In the genomic region with DNA sequence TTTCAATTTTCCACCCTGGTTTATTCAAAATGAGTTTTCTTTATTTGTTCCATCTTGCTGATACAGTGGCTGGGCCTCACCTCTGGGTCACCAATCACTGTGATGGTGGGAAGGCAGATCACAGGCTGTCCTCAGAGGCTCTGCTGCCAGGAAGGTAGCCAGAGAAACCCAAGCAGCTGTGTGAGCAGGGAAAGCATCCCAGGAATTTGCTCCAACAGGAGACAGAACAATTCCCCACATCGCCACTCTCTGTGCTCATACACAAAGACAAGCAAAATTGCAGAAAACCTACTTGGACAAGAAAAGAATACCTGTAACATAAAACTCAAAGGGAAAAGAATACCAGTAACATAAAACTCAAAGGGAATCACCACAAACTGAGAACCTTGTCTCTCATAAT, we compare ENCODE assay signal across 22 mouse cellular contexts.
A peak's percentile ranks its signal among the peaks of the same experiment; 100 is the strongest.
DNase-seq lines count a peak whose midpoint lies in the region; ATAC-seq and TF ChIP-seq lines count a peak whose summit lies in the region.
"Had no signal": no experiment of that assay in that cellular context is flagged by ENCODE, and none has a peak within 500 bp of the region (broad histone marks: within the 10 kb centered on the region; RNA-seq: fewer than 3 reads in every experiment).

No protein-coding gene starts in this region.

- H3K36me3 ChIP-seq in kidney, postnatal 0 days (ENCODE audit: insufficient read depth, low read length), result no peaks in the 10 kb centered on the region
- no peaks in the 10 kb centered on the region for H3K36me3 ChIP-seq in kidney, adult 2 months (ENCODE audit: control insufficient read depth, insufficient read depth, low read length)
- no peaks in the 10 kb centered on the region for H3K36me3 ChIP-seq in embryonic facial prominence, embryonic 14.5 days (ENCODE audit: control insufficient read depth, insufficient read depth, low read length)
- H3K36me3 ChIP-seq: embryonic facial prominence, embryonic 15.5 days; kidney, embryonic 15.5 days; liver, embryonic 15.5 days; lung, embryonic 15.5 days had no signal

- WGBS in kidney, postnatal 0 days, result 34% methylated on average over 1 of the region's 1 CpGs
- 37% methylated on average over 1 of the region's 1 CpGs for WGBS in kidney, adult 2 months
- 25% methylated on average over 1 of the region's 1 CpGs for WGBS in embryonic facial prominence, embryonic 14.5 days

- H3K4me2 ChIP-seq in kidney, postnatal 0 days (ENCODE audit: low read length), result no peak overlapping the region
- H3K4me2 ChIP-seq in embryonic facial prominence, embryonic 14.5 days (ENCODE audit: low read depth, low read length), result no peak overlapping the region
- H3K4me2 ChIP-seq: embryonic facial prominence, embryonic 15.5 days; kidney, embryonic 15.5 days; liver, embryonic 15.5 days; lung, embryonic 15.5 days; midbrain, embryonic 11.5 days had no signal

- no peak overlapping the region for H3K9ac ChIP-seq in kidney, postnatal 0 days (ENCODE audit: low read depth, low read length)
- H3K9ac ChIP-seq in embryonic facial prominence, embryonic 14.5 days (ENCODE audit: low read depth, low read length), result no peak overlapping the region
- H3K9ac ChIP-seq: embryonic facial prominence, embryonic 15.5 days; kidney, embryonic 15.5 days; liver, embryonic 15.5 days; lung, embryonic 15.5 days had no signal

- no peak for TF ChIP-seq POLR2A in kidney, adult 2 months (IDR thresholded peaks at IDR 0.05; ENCODE audit: low read depth, low read length)

- no peaks in the 10 kb centered on the region for H3K4me1 ChIP-seq in kidney, postnatal 0 days (replicated peaks; ENCODE audit: insufficient read depth, low read length)
- H3K4me1 ChIP-seq in kidney, adult 2 months (ENCODE audit: control insufficient read depth, insufficient read depth, low read length), result no peaks in the 10 kb centered on the region
- no peaks in the 10 kb centered on the region for H3K4me1 ChIP-seq in embryonic facial prominence, embryonic 14.5 days (ENCODE audit: control insufficient read depth, insufficient read depth, low read length)
- H3K4me1 ChIP-seq: embryonic facial prominence, embryonic 15.5 days; kidney, embryonic 15.5 days; liver, embryonic 15.5 days; lung, embryonic 15.5 days had no signal

- ATAC-seq in kidney, postnatal 0 days (replicated peaks; ENCODE audit: low FRiP score, low read depth), result no peak
- ATAC-seq in embryonic facial prominence, embryonic 14.5 days (ENCODE audit: low read depth), result peak; percentile 78; the same call in 1 of the 2 replicates
- ATAC-seq: intestine, postnatal 0 days had no signal

- no peaks in the 10 kb centered on the region for H3K9me3 ChIP-seq in kidney, postnatal 0 days (replicated peaks; ENCODE audit: low read length)
- no peaks in the 10 kb centered on the region for H3K9me3 ChIP-seq in embryonic facial prominence, embryonic 14.5 days (ENCODE audit: control insufficient read depth, low read length)
- H3K9me3 ChIP-seq: embryonic facial prominence, embryonic 15.5 days; kidney, embryonic 15.5 days; liver, embryonic 15.5 days; lung, embryonic 15.5 days had no signal

- peak; percentile 14 for DNase-seq in kidney, postnatal 0 days (ENCODE audit: low spot score)
- no peak for DNase-seq in kidney, adult 2 months
- DNase-seq in R1 (ENCODE audit: low read depth, low spot score), result peak; percentile 13
- DNase-seq in brain, adult 2 months (ENCODE audit: low read depth, low spot score), result peak; percentile 4
- DNase-seq in embryonic facial prominence, embryonic 14.5 days (ENCODE audit: low spot score), result peak; percentile 50
- DNase-seq in thymus, adult 18-20 months, result no peak
- no peak for DNase-seq in spleen, postnatal 4 days (ENCODE audit: low spot score in 2 of 2)
- DNase-seq: adrenal gland, postnatal 25 days; cerebellum, adult 9-11 months; heart, postnatal 4 days; kidney, postnatal 4 days; liver; right cerebral cortex, postnatal 25 days; spleen, adult 18-20 months; thymus, postnatal 14 days had no signal

- no peaks in the 10 kb centered on the region for H3K27me3 ChIP-seq in kidney, postnatal 0 days (ENCODE audit: insufficient read depth, low read length)
- no peaks in the 10 kb centered on the region for H3K27me3 ChIP-seq in kidney, adult 2 months (replicated peaks; ENCODE audit: control insufficient read depth, insufficient read depth, low read length)
- no peaks in the 10 kb centered on the region for H3K27me3 ChIP-seq in embryonic facial prominence, embryonic 14.5 days (replicated peaks; ENCODE audit: control insufficient read depth, insufficient read depth, low read length)
- H3K27me3 ChIP-seq: embryonic facial prominence, embryonic 15.5 days; kidney, embryonic 15.5 days; liver, embryonic 15.5 days; lung, embryonic 15.5 days had no signal

- TF ChIP-seq CTCF in kidney, postnatal 0 days (IDR thresholded peaks at IDR 0.05; ENCODE audit: low read depth), result no peak
- TF ChIP-seq CTCF in kidney, adult 2 months (conservative IDR thresholded peaks at IDR 0.05; ENCODE audit: insufficient read depth, insufficient read length, low read depth, low read length), result no peak

- no peak overlapping the region for H3K4me3 ChIP-seq in kidney, postnatal 0 days (replicated peaks; ENCODE audit: low read depth, low read length)
- H3K4me3 ChIP-seq in kidney, adult 2 months (ENCODE audit: insufficient read depth, low read depth, low read length), result no peak overlapping the region
- no peak overlapping the region for H3K4me3 ChIP-seq in embryonic facial prominence, embryonic 14.5 days (ENCODE audit: low read depth, low read length)
- H3K4me3 ChIP-seq: embryonic facial prominence, embryonic 15.5 days; kidney, embryonic 15.5 days; liver, embryonic 15.5 days; lung, embryonic 15.5 days had no signal

- no peak overlapping the region for H3K27ac ChIP-seq in kidney, postnatal 0 days
- H3K27ac ChIP-seq in kidney, adult 2 months (ENCODE audit: insufficient read depth, low read depth, low read length), result no peak overlapping the region
- H3K27ac ChIP-seq in embryonic facial prominence, embryonic 14.5 days (replicated peaks; ENCODE audit: low read depth, low read length), result no peak overlapping the region
- H3K27ac ChIP-seq: embryonic facial prominence, embryonic 15.5 days; kidney, embryonic 15.5 days; liver, embryonic 15.5 days; lung, embryonic 15.5 days; macrophage had no signal

Comparison
In these comparisons a context has a peak if more than half of its experiments do, and no peak if none do; other contexts are left out.
1. DNase-seq: peak in kidney, postnatal 0 days (single experiment), R1 (single experiment), brain, adult 2 months (single experiment) and embryonic facial prominence, embryonic 14.5 days (single experiment); none in kidney, adult 2 months (single experiment), thymus, adult 18-20 months (0 of 2) and spleen, postnatal 4 days (0 of 2).